Mouse (Mus musculus) midbrain, embryonic 14.5 days (tissue): ENCODE data around the gene Gm20390. TPM values are rescaled to one million over a fixed set of nuclear protein-coding genes. Genes with fewer than 3 reads are reported as not detected.
A peak's percentile ranks its signal among the peaks of the same experiment; 100 is the strongest.

Experiments used
- ATAC-seq: fragments of 200-750 bp; cut with Nextera tagmentation; 2 replicates; pipeline ENCODE4 v1.8.0; 2017; ENCODE audit warnings: moderate number of reproducible peaks, moderate library complexity; ENCODE audit not compliant: low FRiP score, low TSS enrichment
- DNase-seq: peaks from one replicate; pipeline ENCODE4 v3.0.0-alpha.2; 2015
- H3K27ac ChIP-seq: fragments of 300-500 bp; sonication (generic); replicated peaks from 2 replicates; pipeline ENCODE4 v1.5.1; 2014; ENCODE audit warnings: mild to moderate bottlenecking, low read depth, low read length, moderate library complexity
- H3K27me3 ChIP-seq: fragments of 300-500 bp; sonication (generic); 2 replicates; pipeline ENCODE4 v1.6.1; 2014; ENCODE audit warnings: low read length, control low read depth, mixed read lengths; ENCODE audit not compliant: control insufficient read depth, insufficient read depth
- H3K36me3 ChIP-seq: fragments of 300-500 bp; sonication (generic); 2 replicates; pipeline ENCODE4 v1.6.1; 2014; ENCODE audit warnings: low read length, control low read depth; ENCODE audit not compliant: control insufficient read depth, insufficient read depth
- H3K4me1 ChIP-seq: fragments of 300-500 bp; sonication (generic); 2 replicates; pipeline ENCODE4 v1.6.1; 2014; ENCODE audit warnings: mild to moderate bottlenecking, antibody characterized with exemption, low read length, control low read depth; ENCODE audit not compliant: control insufficient read depth, insufficient read depth
- H3K4me2 ChIP-seq: fragments of 300-500 bp; sonication (generic); 2 replicates; pipeline ENCODE4 v1.6.1; 2014; ENCODE audit warnings: mild to moderate bottlenecking, low read length, moderate library complexity
- H3K4me3 ChIP-seq: fragments of 300-500 bp; sonication (generic); replicated peaks from 2 replicates; pipeline ENCODE4 v1.5.1; 2014; ENCODE audit warnings: low read depth, low read length
- H3K9ac ChIP-seq: fragments of 300-500 bp; sonication (generic); replicated peaks from 2 replicates; pipeline ENCODE4 v1.6.1; 2014; ENCODE audit warnings: mild to moderate bottlenecking, low read length, moderate library complexity
- H3K9me3 ChIP-seq: fragments of 300-500 bp; sonication (generic); 2 replicates; pipeline ENCODE4 v1.6.1; 2016; ENCODE audit warnings: low read length, control low read depth, mixed read lengths; ENCODE audit not compliant: control insufficient read depth
- WGBS: fragments of 180-500 bp; shearing (Covaris S2); extraction: QIAGEN DNeasy Blood & Tissue Kit; methylation state at CpG from one replicate; pipeline ENCODE4 v1.1.7; 2014; 5-methylcytosine and 5-hydroxymethylcytosine counted together
- polyA plus RNA-seq: library from polyadenylated mRNA; unstranded; fragments of >200 nt; fragmentation: Nextera tagmentation; extraction: Ambion mirVana; gene quantifications from 2 replicates; pipeline ENCODE4 v1.2.1, GENCODE M21; 2014

Gm20390 gene
- polyA plus RNA-seq, 1 experiment from 2014 or later = 269 TPM

- ATAC-seq (no peak; the same call in 1 of the 2 replicates), DNase-seq (peak; percentile 9)
- peak within 1 kb of the TSS; percentile 60 for H3K4me3 ChIP-seq
- H3K27ac ChIP-seq = peak within 1 kb of the TSS; percentile 82
- whole genome bisulfite sequencing = 8% methylated on average over 6 of the region's 6 CpGs
- peak within 1 kb of the TSS; percentile 89 for H3K4me2 ChIP-seq
- no peaks in the 10 kb centered on the region for H3K9me3 ChIP-seq
- peak within 1 kb of the TSS; percentile 66 for H3K9ac ChIP-seq
- peaks cover 10% of the 10 kb centered on the region for H3K4me1 ChIP-seq
- no peaks in the 10 kb centered on the region for H3K27me3 ChIP-seq
- H3K36me3 ChIP-seq = peaks cover 44% of the 10 kb centered on the region
Measured at GRCm38 (mm10) chr11:93956159-93956558, 11.9 kb downstream of the Gm20390 start, which contains the start of gene Nme2. Gene Nme2 (minus strand): TSS chr11:93956259.

GRCm38 (mm10) chr11:93955256-93956150 is 12.6 kb downstream of the Gm20390 start:
- peaks cover 10% of the 10 kb centered on the region for H3K4me1 ChIP-seq
- H3K4me2 ChIP-seq = peak overlapping the region; percentile 89
- no peaks in the 10 kb centered on the region for H3K9me3 ChIP-seq
- under 1% methylated on average over 66 of the region's 67 CpGs for WGBS
- peak; percentile 90 for DNase-seq
- peak overlapping the region; percentile 82 for H3K27ac ChIP-seq
- H3K36me3 ChIP-seq = peaks cover 44% of the 10 kb centered on the region
- H3K9ac ChIP-seq = peak overlapping the region; percentile 66
- ATAC-seq = peak; percentile 96
- no peaks in the 10 kb centered on the region for H3K27me3 ChIP-seq
- peak overlapping the region; percentile 60 for H3K4me3 ChIP-seq

GRCm38 (mm10) chr11:93954738-93955255 is 13.3 kb downstream of the Gm20390 start:
- peak overlapping the region; percentile 82; the same call in 1 of the 2 replicates for H3K27ac ChIP-seq
- H3K9me3 ChIP-seq = no peaks in the 10 kb centered on the region
- peaks cover 43% of the 10 kb centered on the region for H3K36me3 ChIP-seq
- peak overlapping the region; percentile 60 for H3K4me3 ChIP-seq
- ATAC-seq (0 out of 2 replicates have a peak, but pooled peaks have one; percentile 29), DNase-seq (no peak)
- peak overlapping the region; percentile 89 for H3K4me2 ChIP-seq
- H3K27me3 ChIP-seq = no peaks in the 10 kb centered on the region
- 48% methylated on average over 13 of the region's 13 CpGs for WGBS
- peaks cover 10% of the 10 kb centered on the region for H3K4me1 ChIP-seq
- H3K9ac ChIP-seq = peak overlapping the region; percentile 66

- H3K9ac ChIP-seq = no peak overlapping the region
- no peaks in the 10 kb centered on the region for H3K9me3 ChIP-seq
- DNase-seq (no peak), ATAC-seq (no peak)
- no peak overlapping the region for H3K27ac ChIP-seq
- peaks cover 34% of the 10 kb centered on the region for H3K36me3 ChIP-seq
- no peak overlapping the region for H3K4me2 ChIP-seq
- H3K4me1 ChIP-seq = peaks cover 10% of the 10 kb centered on the region
- no peak overlapping the region for H3K4me3 ChIP-seq
- no peaks in the 10 kb centered on the region for H3K27me3 ChIP-seq
- 71% methylated on average over 5 of the region's 5 CpGs for WGBS
Measured at GRCm38 (mm10) chr11:93952376-93952775, 15.7 kb downstream of the Gm20390 start.

- WGBS = 97% methylated on average over 1 of the region's 1 CpGs
- H3K4me1 ChIP-seq = 0 out of 2 replicates have a peak, but pooled peaks cover 3% of the 10 kb centered on the region
- H3K27ac ChIP-seq = no peak overlapping the region
- H3K36me3 ChIP-seq = peaks cover 43% of the 10 kb centered on the region
- no peak for ATAC-seq
- no peak overlapping the region for H3K9ac ChIP-seq
- no peak overlapping the region for H3K4me2 ChIP-seq
- no peaks in the 10 kb centered on the region for H3K9me3 ChIP-seq
- no peak overlapping the region for H3K4me3 ChIP-seq
- DNase-seq = no peak
- H3K27me3 ChIP-seq = no peaks in the 10 kb centered on the region
Measured at GRCm38 (mm10) chr11:93950045-93950444, 18.0 kb downstream of the Gm20390 start.

- WGBS = 95% methylated on average over 9 of the region's 9 CpGs
- no peak overlapping the region for H3K4me2 ChIP-seq
Measured at GRCm38 (mm10) chr11:93948887-93949567, 19.1 kb downstream of the Gm20390 start.

GRCm38 (mm10) chr11:93944986-93945385 is 23.1 kb downstream of the Gm20390 start:
- peaks cover 54% of the 10 kb centered on the region for H3K36me3 ChIP-seq
- no peak overlapping the region for H3K27ac ChIP-seq
- H3K4me3 ChIP-seq = no peak overlapping the region
- ATAC-seq = no peak
- no peaks in the 10 kb centered on the region for H3K27me3 ChIP-seq
- no peak for DNase-seq
- no peak overlapping the region for H3K4me2 ChIP-seq
- H3K9ac ChIP-seq = no peak overlapping the region
- no peaks in the 10 kb centered on the region for H3K9me3 ChIP-seq
- H3K4me1 ChIP-seq = no peaks in the 10 kb centered on the region
- 83% methylated on average over 3 of the region's 3 CpGs for WGBS

More at GRCm38 (mm10) chr11:93948887-93949567, 19.1 kb downstream of the Gm20390 start:
- Histone ChIP-seq H3K4me1 (no peaks in the 10 kb centered on the region), H3K36me3 (peaks cover 48% of the 10 kb centered on the region), H3K27me3 (no peaks in the 10 kb centered on the region), H3K9ac (no peak overlapping the region), H3K9me3 (no peaks in the 10 kb centered on the region), H3K27ac (no peak overlapping the region), H3K4me3 (no peak overlapping the region)
- ATAC-seq (no peak), DNase-seq (no peak)

GRCm38 (mm10) chr11:93940906-93941305 is 27.2 kb downstream of the Gm20390 start:
- H3K9me3 ChIP-seq = no peaks in the 10 kb centered on the region
- DNase-seq (no peak), ATAC-seq (no peak)
- no peak overlapping the region for H3K4me2 ChIP-seq
- H3K27ac ChIP-seq = no peak overlapping the region
- H3K9ac ChIP-seq = no peak overlapping the region
- no peaks in the 10 kb centered on the region for H3K27me3 ChIP-seq
- peaks cover 73% of the 10 kb centered on the region for H3K36me3 ChIP-seq
- H3K4me3 ChIP-seq = no peak overlapping the region
- no peaks in the 10 kb centered on the region for H3K4me1 ChIP-seq
- WGBS = 96% methylated on average over 2 of the region's 2 CpGs
